Mouse (Mus musculus): Measurements from ENCODE around the gene Slc9a3r2. TPM values are rescaled to one million over a fixed set of nuclear protein-coding genes. Genes with fewer than 3 reads are reported as not detected.

The Slc9a3r2 gene
- polyA plus RNA-seq (2012; rRNA removed): 30.7 and 34.3 TPM in 2 replicates

DNA sequence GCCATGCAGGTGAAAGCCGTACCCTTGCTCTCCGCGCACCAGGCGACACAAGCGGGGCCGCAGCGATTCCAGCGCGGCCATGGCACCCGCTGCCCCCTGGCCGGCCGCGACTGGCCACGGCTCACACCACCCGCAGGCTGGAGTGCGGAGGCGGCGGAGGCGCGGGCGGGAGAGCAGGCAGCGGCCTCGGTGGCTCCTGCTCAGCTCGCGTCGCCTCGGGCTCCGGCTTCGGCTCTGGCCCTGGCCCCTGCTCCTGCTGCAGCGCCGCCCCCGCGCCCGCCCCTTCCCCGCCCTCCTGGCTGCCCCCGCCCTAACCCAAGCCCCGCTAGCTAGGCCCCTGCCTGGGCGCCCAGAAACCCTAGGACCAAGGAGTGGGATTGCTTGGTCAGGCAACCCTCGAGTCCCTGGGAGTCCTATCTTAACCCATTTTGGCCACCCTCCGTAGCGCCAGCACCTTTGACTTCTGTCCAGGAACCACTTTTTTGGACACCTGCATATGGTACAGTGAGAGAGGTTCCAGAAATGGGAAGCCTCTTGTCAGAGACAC, at the start of gene Slc9a3r2:
TSS of gene Slc9a3r2 (minus strand) at position 258 of the 547 bp plus-strand sequence.
- peak; percentile 56 for DNase-seq (ENCODE audit: low read depth)
- no peak for TF ChIP-seq CTCF (IDR thresholded peaks at IDR 0.05; ENCODE audit: borderline replicate concordance, extremely low read depth, insufficient read depth, insufficient read length)
- no peak for TF ChIP-seq POLR2A (IDR thresholded peaks at IDR 0.05; ENCODE audit: borderline replicate concordance, extremely low read depth, insufficient read depth, insufficient read length, poor library complexity, severe bottlenecking)

GRCm38 (mm10) chr17:24699473-24699872, 49.3 kb upstream of the Slc9a3r2 start:
- DNase-seq (ENCODE audit: low read depth): no peak
- TF ChIP-seq CTCF (IDR thresholded peaks at IDR 0.05; ENCODE audit: borderline replicate concordance, extremely low read depth, insufficient read depth, insufficient read length): no peak
- no peak for TF ChIP-seq POLR2A (IDR thresholded peaks at IDR 0.05; ENCODE audit: borderline replicate concordance, extremely low read depth, insufficient read depth, insufficient read length, poor library complexity, severe bottlenecking)

- no peak for TF ChIP-seq CTCF (IDR thresholded peaks at IDR 0.05; ENCODE audit: borderline replicate concordance, extremely low read depth, insufficient read depth, insufficient read length)
- no peak for TF ChIP-seq POLR2A (IDR thresholded peaks at IDR 0.05; ENCODE audit: borderline replicate concordance, extremely low read depth, insufficient read depth, insufficient read length, poor library complexity, severe bottlenecking)
Observed at GRCm38 (mm10) chr17:24698715-24699114, 48.6 kb upstream of the Slc9a3r2 start.

DNA sequence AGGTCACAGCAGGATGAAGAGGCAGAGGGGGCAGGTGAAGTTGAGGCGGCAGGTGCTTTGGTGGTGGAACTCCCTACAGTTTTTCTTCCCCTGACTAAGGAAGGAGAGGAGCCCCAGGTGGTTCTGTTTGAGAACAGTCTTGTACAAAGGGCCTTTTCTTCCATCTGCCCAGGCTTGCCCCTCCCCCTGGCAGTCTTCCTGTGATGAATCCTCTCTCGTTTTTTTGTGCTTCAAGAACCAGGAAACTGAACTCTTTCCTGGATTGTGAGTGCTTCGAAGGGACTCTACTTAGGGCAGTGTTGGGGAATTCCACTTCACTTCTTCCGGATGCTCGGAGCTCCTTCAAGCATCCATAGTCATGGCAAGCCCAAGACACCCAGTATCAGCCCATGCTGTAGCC, 47.9 kb upstream of the Slc9a3r2 start:
- TF ChIP-seq POLR2A (IDR thresholded peaks at IDR 0.05; ENCODE audit: borderline replicate concordance, extremely low read depth, insufficient read depth, insufficient read length, poor library complexity, severe bottlenecking) (no peak), CTCF (IDR thresholded peaks at IDR 0.05; ENCODE audit: borderline replicate concordance, extremely low read depth, insufficient read depth, insufficient read length) (no peak)
- DNase-seq (ENCODE audit: low read depth): peak; percentile 22

More at GRCm38 (mm10) chr17:24698715-24699114, 48.6 kb upstream of the Slc9a3r2 start:
- no peak for DNase-seq (ENCODE audit: low read depth)

- TF ChIP-seq CTCF (IDR thresholded peaks at IDR 0.05; ENCODE audit: borderline replicate concordance, extremely low read depth, insufficient read depth, insufficient read length) (peak; percentile 34; the same call in 1 of the 2 replicates), POLR2A (IDR thresholded peaks at IDR 0.05; ENCODE audit: borderline replicate concordance, extremely low read depth, insufficient read depth, insufficient read length, poor library complexity, severe bottlenecking) (peak; percentile 71)
- DNase-seq (ENCODE audit: low read depth): peak; percentile 93
Observed at GRCm38 (mm10) chr17:24696011-24696697, 46.0 kb upstream of the Slc9a3r2 start, which contains the start of the genes Gfer and Noxo1. Gene Gfer, minus strand, starts transcription at chr17:24696156. Gene Noxo1, plus strand, starts transcription at chr17:24696234.

DNA sequence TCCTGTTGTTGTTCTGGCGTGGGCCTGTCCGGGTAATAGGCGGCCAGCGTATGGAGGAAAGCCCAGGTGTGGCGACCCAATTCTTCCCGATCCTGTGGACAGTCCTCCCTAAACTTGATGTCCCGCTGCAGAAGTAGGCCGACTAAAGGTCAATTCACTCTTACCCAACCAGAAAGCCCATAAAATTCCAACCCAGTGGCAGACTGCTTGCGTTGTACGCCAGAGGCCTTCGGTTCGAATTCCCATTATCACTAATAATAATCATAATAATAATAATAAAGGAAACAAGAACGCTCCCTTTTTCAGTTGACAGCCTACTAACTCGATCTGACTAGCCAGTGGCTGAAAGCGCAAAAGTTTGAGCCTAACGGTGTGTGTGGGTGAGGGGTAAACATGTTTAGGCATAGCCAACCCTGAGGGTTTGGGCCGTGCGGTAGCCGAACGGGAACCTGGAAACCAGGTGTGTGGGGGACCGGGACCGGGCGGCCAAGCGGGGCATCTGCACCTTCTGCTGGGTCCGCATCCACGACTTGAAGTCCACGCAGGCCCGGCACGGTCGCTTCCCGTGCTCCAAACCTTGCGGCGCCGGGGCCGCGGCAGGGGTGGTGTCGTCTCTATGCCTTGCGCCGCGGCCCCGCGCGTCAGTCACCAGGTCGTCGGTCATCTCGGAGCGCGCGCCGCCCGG, 45.3 kb upstream of the Slc9a3r2 start:
- no peak for DNase-seq (ENCODE audit: low read depth)
- TF ChIP-seq CTCF (IDR thresholded peaks at IDR 0.05; ENCODE audit: borderline replicate concordance, extremely low read depth, insufficient read depth, insufficient read length) (no peak), POLR2A (IDR thresholded peaks at IDR 0.05; ENCODE audit: borderline replicate concordance, extremely low read depth, insufficient read depth, insufficient read length, poor library complexity, severe bottlenecking) (no peak)

DNA sequence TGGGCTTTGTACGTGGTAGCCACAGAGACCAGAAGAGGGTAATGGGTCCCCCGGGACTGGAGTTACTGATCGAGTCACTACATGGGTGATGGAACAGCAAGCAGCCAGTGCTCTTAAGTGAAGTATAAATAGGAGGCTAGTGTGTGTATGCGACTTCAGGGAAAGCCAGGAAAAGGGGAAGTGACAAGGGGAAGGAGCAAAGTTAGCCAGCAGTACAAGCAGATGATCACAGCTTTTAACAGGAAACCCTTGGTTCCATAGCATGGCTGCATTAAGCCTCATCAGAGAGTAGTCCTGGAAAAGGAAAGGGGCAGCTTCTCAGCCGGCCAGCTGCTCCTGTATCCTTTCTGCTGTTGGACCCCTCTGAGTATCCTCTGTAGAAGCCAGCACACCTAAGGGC, 42.3 kb upstream of the Slc9a3r2 start:
- TF ChIP-seq CTCF (IDR thresholded peaks at IDR 0.05; ENCODE audit: borderline replicate concordance, extremely low read depth, insufficient read depth, insufficient read length) (no peak), POLR2A (IDR thresholded peaks at IDR 0.05; ENCODE audit: borderline replicate concordance, extremely low read depth, insufficient read depth, insufficient read length, poor library complexity, severe bottlenecking) (no peak)
- DNase-seq (ENCODE audit: low read depth): no peak

DNA sequence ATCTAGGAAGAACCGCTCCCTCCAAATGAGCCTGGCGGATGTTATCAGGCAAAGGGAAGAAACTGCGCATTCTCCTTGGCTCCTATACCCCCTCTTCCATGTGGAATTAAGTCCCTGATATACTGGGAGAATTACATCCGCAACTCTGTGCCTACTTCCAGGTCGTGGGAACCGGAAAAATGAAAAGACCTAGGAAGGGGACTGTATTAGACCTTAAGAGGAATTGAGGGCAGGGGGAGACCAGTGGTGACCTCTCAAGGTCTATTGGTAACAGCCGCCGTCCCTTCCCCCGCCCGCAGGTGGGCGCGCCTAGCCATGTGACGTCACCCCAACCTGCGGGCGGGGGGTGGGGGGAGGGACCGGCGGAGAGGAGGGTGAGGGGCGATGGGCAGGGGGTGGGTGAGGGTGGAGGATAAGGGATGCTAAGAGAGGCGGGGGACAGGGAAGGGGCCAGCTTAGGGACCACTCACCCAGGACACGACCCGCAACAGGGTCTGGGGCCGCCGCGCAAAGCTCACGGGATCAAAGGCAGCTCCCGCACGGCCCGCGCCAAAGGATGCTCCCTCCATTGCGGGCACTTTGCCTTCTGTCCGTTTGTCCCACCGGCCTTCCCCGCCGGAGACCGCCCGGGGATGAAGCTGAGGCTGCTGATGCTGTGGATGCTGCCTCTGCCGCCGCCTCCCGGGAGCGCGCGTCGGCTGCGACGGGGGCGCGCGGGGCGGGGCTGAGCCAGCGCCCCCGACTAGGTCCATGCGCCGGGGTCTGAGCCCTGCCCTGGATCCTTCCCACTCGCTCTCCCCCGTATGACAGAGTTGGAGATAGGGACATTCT, 39.3 kb upstream of the Slc9a3r2 start, which contains the start of gene Syngr3:
TSS of gene Syngr3 (minus strand) at position 705 of the 831 bp plus-strand sequence.
- DNase-seq (ENCODE audit: low read depth): peak; percentile 68
- TF ChIP-seq POLR2A (IDR thresholded peaks at IDR 0.05; ENCODE audit: borderline replicate concordance, extremely low read depth, insufficient read depth, insufficient read length, poor library complexity, severe bottlenecking) (peak; percentile 38), CTCF (IDR thresholded peaks at IDR 0.05; ENCODE audit: borderline replicate concordance, extremely low read depth, insufficient read depth, insufficient read length) (no peak)

GRCm38 (mm10) chr17:24687599-24687998, 37.5 kb upstream of the Slc9a3r2 start:
- no peak for DNase-seq (ENCODE audit: low read depth)
- TF ChIP-seq POLR2A (IDR thresholded peaks at IDR 0.05; ENCODE audit: borderline replicate concordance, extremely low read depth, insufficient read depth, insufficient read length, poor library complexity, severe bottlenecking) (no peak), CTCF (IDR thresholded peaks at IDR 0.05; ENCODE audit: borderline replicate concordance, extremely low read depth, insufficient read depth, insufficient read length) (no peak)

DNA sequence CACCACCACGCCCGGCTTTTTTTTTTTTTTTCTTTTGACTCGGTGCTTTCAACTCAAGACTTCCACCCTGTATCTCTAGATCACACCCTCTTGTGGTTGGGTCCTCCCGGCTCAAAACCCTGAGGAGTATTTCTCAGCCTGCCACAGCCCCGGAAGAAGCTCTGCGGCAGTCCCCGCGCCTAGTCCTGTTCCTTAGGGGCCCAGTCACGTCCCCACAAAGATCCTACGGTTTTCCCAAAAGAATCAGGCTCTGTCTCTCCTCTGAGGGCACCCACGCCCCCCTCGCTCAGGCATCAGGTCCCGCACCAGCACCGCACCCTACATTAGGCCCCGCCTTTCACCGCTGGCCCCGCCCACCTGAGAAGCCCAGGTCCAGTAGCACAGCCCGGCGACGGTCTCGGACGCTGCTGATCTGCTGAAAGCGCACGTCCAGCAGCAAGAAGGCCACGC, 37.0 kb upstream of the Slc9a3r2 start:
- peak; percentile 30 for DNase-seq (ENCODE audit: low read depth)
- TF ChIP-seq POLR2A (IDR thresholded peaks at IDR 0.05; ENCODE audit: borderline replicate concordance, extremely low read depth, insufficient read depth, insufficient read length, poor library complexity, severe bottlenecking) (no peak), CTCF (IDR thresholded peaks at IDR 0.05; ENCODE audit: borderline replicate concordance, extremely low read depth, insufficient read depth, insufficient read length) (no peak)
